Mouse (Mus musculus) lung, adult 2 months (tissue): ENCODE results near the gene Mrpl45.

Source experiments
- CTCF ChIP-seq: fragments of 200-500 bp; IDR thresholded peaks from 2 replicates; pipeline ENCODE4 v1.5.1; 2011; ENCODE audit warnings: mild to moderate bottlenecking, low read length, control low read depth; ENCODE audit not compliant: insufficient read depth
- POLR2A ChIP-seq: fragments of 200-500 bp; IDR thresholded peaks from 2 replicates; pipeline ENCODE4 v1.6.1; 2011; ENCODE audit warnings: low read depth, mild to moderate bottlenecking, control low read depth, low read length, borderline replicate concordance; ENCODE audit errors: extremely low read depth

- no peak for TF ChIP-seq CTCF
- no peak for TF ChIP-seq POLR2A
Observed at GRCm38 (mm10) chr11:97336751-97337345, 21.3 kb downstream of the Mrpl45 start.
